Mouse (Mus musculus) bone marrow macrophage, adult 2 months (primary cell): Measurements from ENCODE around the gene Cyp8b1.

Experiments used
- CTCF ChIP-seq: IDR thresholded peaks from 2 replicates; pipeline ENCODE4 v1.5.1; 2012; ENCODE audit warnings: low read depth, mild to moderate bottlenecking, low read length, moderate library complexity
- POLR2A ChIP-seq: IDR thresholded peaks from 2 replicates; pipeline ENCODE4 v1.6.1; 2012; ENCODE audit warnings: mild to moderate bottlenecking, low read depth, low read length, borderline replicate concordance

- TF ChIP-seq CTCF (no peak), POLR2A (no peak)
Measured at GRCm38 (mm10) chr9:121904946-121905345, 11.2 kb downstream of the Cyp8b1 start.
